Mouse (Mus musculus) limb, embryonic 14.5 days (tissue): ENCODE data around the gene Mup11. TPM values are rescaled to one million over a fixed set of nuclear protein-coding genes. Genes with fewer than 3 reads are reported as not detected.
"Not testable (repeated sequence)": the region's sequence is repeated elsewhere in the genome, so short reads cannot be mapped to it uniquely, and the experiment has no call there.

ENCODE experiments used
- ATAC-seq: fragments of 200-750 bp; cut with Nextera tagmentation; 2 replicates; pipeline ENCODE4 v1.8.0; 2017; ENCODE audit warnings: low read depth, moderate number of reproducible peaks, moderate TSS enrichment; ENCODE audit not compliant: low FRiP score
- DNase-seq: peaks from one replicate; pipeline ENCODE4 v3.0.0-alpha.2; 2015; ENCODE audit warnings: low spot score
- H3K27ac ChIP-seq: fragments of 300-500 bp; sonication (generic); replicated peaks from 2 replicates; pipeline ENCODE4 v1.5.1; 2014; ENCODE audit warnings: low read depth, mild to moderate bottlenecking, low read length, moderate library complexity, mixed read lengths
- H3K27me3 ChIP-seq: fragments of 300-500 bp; sonication (generic); 2 replicates; pipeline ENCODE4 v1.6.1; 2014; ENCODE audit warnings: low read length, mixed read lengths; ENCODE audit not compliant: control insufficient read depth, insufficient read depth
- H3K36me3 ChIP-seq: fragments of 300-500 bp; sonication (generic); 2 replicates; pipeline ENCODE4 v1.6.1; 2014; ENCODE audit warnings: mild to moderate bottlenecking, low read length, moderate library complexity, mixed read lengths; ENCODE audit not compliant: control insufficient read depth, insufficient read depth
- H3K4me1 ChIP-seq: fragments of 300-500 bp; sonication (generic); 2 replicates; pipeline ENCODE4 v1.6.1; 2014; ENCODE audit warnings: antibody characterized with exemption, low read length, mixed read lengths; ENCODE audit not compliant: control insufficient read depth, insufficient read depth
- H3K4me2 ChIP-seq: fragments of 300-500 bp; sonication (generic); replicated peaks from 2 replicates; pipeline ENCODE4 v1.6.1; 2014; ENCODE audit warnings: low read depth, mild to moderate bottlenecking, low read length, moderate library complexity; ENCODE audit not compliant: severe bottlenecking
- H3K4me3 ChIP-seq: fragments of 300-500 bp; sonication (generic); replicated peaks from 2 replicates; pipeline ENCODE4 v1.5.1; 2014; ENCODE audit warnings: low read length
- H3K9ac ChIP-seq: fragments of 300-500 bp; sonication (generic); 2 replicates; pipeline ENCODE4 v1.6.1; 2014; ENCODE audit warnings: mild to moderate bottlenecking, low read depth, low read length, moderate library complexity; ENCODE audit not compliant: severe bottlenecking
- H3K9me3 ChIP-seq: fragments of 300-500 bp; sonication (generic); 2 replicates; pipeline ENCODE4 v1.6.1; 2016; ENCODE audit warnings: low read length; ENCODE audit not compliant: control insufficient read depth
- WGBS: fragments of 180-500 bp; shearing (Covaris S2); extraction: QIAGEN DNeasy Blood & Tissue Kit; methylation state at CpG from one replicate; pipeline ENCODE4 v1.1.7; 2014; 5-methylcytosine and 5-hydroxymethylcytosine counted together
- polyA plus RNA-seq, 2 experiments: library from polyadenylated mRNA; depleted of rRNA in 1 of 2; stranded (reverse) in 1 of 2; unstranded in 1 of 2; fragments of >200 nt; fragmentation: Nextera tagmentation in 1 of 2; extraction: Ambion mirVana in 1 of 2; gene quantifications; 2 replicates each; pipeline versions ENCODE4 v1.2.1 to v1.2.3; 2012 to 2014

Mup11 gene
- 0.08 TPM in 1 of 2 replicates, not detected in the other for polyA plus RNA-seq (2012; rRNA removed)
- polyA plus RNA-seq (2014; fragmentation: Nextera tagmentation; extraction: Ambion mirVana): 0.84 TPM in 1 of 2 replicates, not detected in the other

DNA sequence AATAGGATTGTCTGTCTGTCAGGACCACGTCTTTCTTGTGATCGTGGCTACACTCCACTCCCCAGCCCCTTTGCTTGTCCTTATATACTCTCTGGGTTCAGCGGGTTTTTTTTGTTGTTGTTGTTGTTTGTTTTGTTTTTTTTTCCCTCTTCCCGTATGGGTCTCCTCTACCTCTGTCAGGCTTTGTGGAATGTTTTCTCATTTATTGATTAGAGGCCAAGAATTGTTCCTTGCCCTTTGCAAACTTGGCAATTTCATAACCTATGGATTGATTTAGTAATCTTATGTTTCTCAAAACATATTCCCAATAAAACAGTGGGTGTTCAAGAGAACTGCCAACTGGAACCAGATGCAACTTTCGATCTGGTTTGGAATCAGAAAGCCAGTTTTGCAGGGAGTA lies at the start of gene Mup11:
Mup11 (minus strand) TSS at position 101 of the 400 bp plus-strand sequence.
- not testable (repeated sequence) for H3K9ac ChIP-seq, H3K36me3 ChIP-seq, H3K27ac ChIP-seq, DNase-seq, H3K9me3 ChIP-seq, H3K27me3 ChIP-seq, H3K4me2 ChIP-seq, ATAC-seq, H3K4me1 ChIP-seq, H3K4me3 ChIP-seq
- WGBS: 68% methylated on average over 3 of the region's 5 CpGs

Other genes starting within 250 kb of the Mup11 start
- gene Mup9, start 240.5 kb downstream of the Mup11 start, polyA plus RNA-seq (2012; rRNA removed): not detected in 2 replicates
- gene Mup9, start 240.5 kb downstream of the Mup11 start, polyA plus RNA-seq (2014; fragmentation: Nextera tagmentation; extraction: Ambion mirVana): 1.0 and 1.9 TPM in 2 replicates
- 0.14 TPM in 1 of 2 replicates, not detected in the other for gene Mup1, start 160.5 kb downstream of the Mup11 start, polyA plus RNA-seq (2012; rRNA removed)
- gene Mup1, start 160.5 kb downstream of the Mup11 start, polyA plus RNA-seq (2014; fragmentation: Nextera tagmentation; extraction: Ambion mirVana): 0.64 TPM in 1 of 2 replicates, not detected in the other
- gene Mup10, start 80.2 kb downstream of the Mup11 start, polyA plus RNA-seq (2012; rRNA removed): 0.10 TPM in 1 of 2 replicates, not detected in the other
- 0.26 and 0.40 TPM in 2 replicates for gene Mup10, start 80.2 kb downstream of the Mup11 start, polyA plus RNA-seq (2014; fragmentation: Nextera tagmentation; extraction: Ambion mirVana)
- gene Mup12, start 78.9 kb upstream of the Mup11 start, polyA plus RNA-seq (2012; rRNA removed): not detected in 2 replicates
- gene Mup12, start 78.9 kb upstream of the Mup11 start, polyA plus RNA-seq (2014; fragmentation: Nextera tagmentation; extraction: Ambion mirVana): not detected in 2 replicates
- gene Mup22, start 159.1 kb upstream of the Mup11 start, polyA plus RNA-seq (2012; rRNA removed): not detected in 2 replicates
- gene Mup22, start 159.1 kb upstream of the Mup11 start, polyA plus RNA-seq (2014; fragmentation: Nextera tagmentation; extraction: Ambion mirVana): 1.5 and 2.0 TPM in 2 replicates